Mouse (Mus musculus) thymus, adult 2 months (tissue): ENCODE measurements at regions not wholly inside any gene's neighbourhood (a gene's known extent, or its start where the extent isn't known, plus 50 kb on each side); places are given as distances from the start of the nearest gene placed in this dataset.

Source experiments
- DNase-seq: peaks from one replicate; pipeline ENCODE4 v3.0.0; 2021
- H3K27ac ChIP-seq: fragments of 200-500 bp; 2 replicates; pipeline ENCODE4 v1.5.1; 2012; ENCODE audit warnings: low read length, control low read depth; ENCODE audit not compliant: control insufficient read depth, insufficient read depth
- H3K27me3 ChIP-seq: fragments of 200-500 bp; 2 replicates; pipeline ENCODE4 v1.6.1; 2012; ENCODE audit warnings: mild to moderate bottlenecking, low read length, moderate library complexity, mixed read lengths; ENCODE audit not compliant: control insufficient read depth, insufficient read depth
- H3K36me3 ChIP-seq: fragments of 200-500 bp; 2 replicates; pipeline ENCODE4 v1.6.1; 2012; ENCODE audit warnings: mild to moderate bottlenecking, low read length, moderate library complexity; ENCODE audit not compliant: control insufficient read depth, insufficient read depth
- H3K4me1 ChIP-seq: fragments of 200-500 bp; replicated peaks from 2 replicates; pipeline ENCODE4 v1.6.1; 2012; ENCODE audit warnings: low read length; ENCODE audit not compliant: control insufficient read depth, insufficient read depth
- H3K4me3 ChIP-seq: fragments of 200-500 bp; 2 replicates; pipeline ENCODE4 v1.5.1; 2012; ENCODE audit warnings: mild to moderate bottlenecking, low read length, control low read depth, moderate library complexity; ENCODE audit not compliant: control insufficient read depth, insufficient read depth
- CTCF ChIP-seq: fragments of 200-500 bp; IDR thresholded peaks from 2 replicates; pipeline ENCODE4 v1.5.1; 2012; ENCODE audit warnings: mild to moderate bottlenecking, control low read depth, low read length, moderate library complexity, borderline replicate concordance; ENCODE audit not compliant: control insufficient read depth, poor library complexity, insufficient read depth; ENCODE audit errors: extremely low read depth
- POLR2A ChIP-seq: fragments of 200-500 bp; IDR thresholded peaks from 2 replicates; pipeline ENCODE4 v1.6.1; 2012; ENCODE audit warnings: mild to moderate bottlenecking, low read length, control low read depth, moderate library complexity; ENCODE audit not compliant: control insufficient read depth, poor library complexity, insufficient read depth; ENCODE audit errors: extremely low read depth
- WGBS: fragments of 180-500 bp; shearing (Covaris S2); methylation state at CpG from one replicate; pipeline ENCODE4 v1.1.7; 2018; 5-methylcytosine and 5-hydroxymethylcytosine counted together

DNA sequence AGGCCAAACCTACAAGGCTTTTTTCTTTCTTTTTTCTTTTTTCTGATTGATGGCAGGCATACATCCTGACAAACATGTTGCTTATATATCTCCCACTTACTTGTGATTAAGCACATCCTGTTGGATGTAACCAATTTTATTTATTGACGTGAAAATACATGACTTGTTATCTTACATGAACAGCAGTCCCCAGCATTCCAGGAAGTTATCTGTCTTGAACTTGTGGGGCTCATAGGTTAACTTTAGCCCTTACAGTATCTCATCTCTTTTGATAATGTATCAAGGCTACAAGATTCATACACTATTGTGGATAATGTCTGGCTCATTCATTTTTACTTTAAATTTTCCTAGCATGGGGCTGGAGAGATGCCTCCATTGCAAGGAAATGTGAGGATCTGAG lies 852.0 kb upstream of the Agtr1b start:
- H3K4me3 ChIP-seq: no peak overlapping the region
- TF ChIP-seq POLR2A: no peak
- TF ChIP-seq CTCF: no peak
- no peak overlapping the region for H3K27ac ChIP-seq
- no peaks in the 10 kb centered on the region for H3K27me3 ChIP-seq
- no peaks in the 10 kb centered on the region for H3K4me1 ChIP-seq
- no peak for DNase-seq
- 90% methylated on average over 1 of the region's 1 CpGs for WGBS
- no peaks in the 10 kb centered on the region for H3K36me3 ChIP-seq

DNA sequence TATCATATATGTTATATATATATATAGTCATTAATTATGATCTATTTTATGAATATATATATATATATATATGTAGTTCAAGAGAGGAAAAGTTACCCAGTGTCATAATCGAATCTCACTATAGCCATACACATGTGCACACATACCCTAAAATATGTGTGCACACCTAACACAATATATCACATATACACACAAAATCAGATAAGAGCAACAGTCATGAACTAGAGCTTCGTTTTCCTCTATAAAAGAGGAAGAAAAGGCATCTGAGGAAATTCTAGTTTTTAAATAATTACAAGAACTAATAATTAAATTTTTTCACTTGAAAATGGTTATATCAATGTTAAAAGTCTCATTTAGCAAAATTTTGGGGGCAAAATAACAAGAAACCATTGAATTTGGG lies 835.3 kb upstream of the Tbl1xr1 start:
- TF ChIP-seq CTCF (no peak), POLR2A (no peak)
- Histone ChIP-seq H3K27me3 (no peaks in the 10 kb centered on the region), H3K4me3 (no peak overlapping the region), H3K36me3 (no peaks in the 10 kb centered on the region), H3K4me1 (no peaks in the 10 kb centered on the region), H3K27ac (no peak overlapping the region)
- WGBS: 78% methylated on average over 2 of the region's 2 CpGs
- no peak for DNase-seq

DNA sequence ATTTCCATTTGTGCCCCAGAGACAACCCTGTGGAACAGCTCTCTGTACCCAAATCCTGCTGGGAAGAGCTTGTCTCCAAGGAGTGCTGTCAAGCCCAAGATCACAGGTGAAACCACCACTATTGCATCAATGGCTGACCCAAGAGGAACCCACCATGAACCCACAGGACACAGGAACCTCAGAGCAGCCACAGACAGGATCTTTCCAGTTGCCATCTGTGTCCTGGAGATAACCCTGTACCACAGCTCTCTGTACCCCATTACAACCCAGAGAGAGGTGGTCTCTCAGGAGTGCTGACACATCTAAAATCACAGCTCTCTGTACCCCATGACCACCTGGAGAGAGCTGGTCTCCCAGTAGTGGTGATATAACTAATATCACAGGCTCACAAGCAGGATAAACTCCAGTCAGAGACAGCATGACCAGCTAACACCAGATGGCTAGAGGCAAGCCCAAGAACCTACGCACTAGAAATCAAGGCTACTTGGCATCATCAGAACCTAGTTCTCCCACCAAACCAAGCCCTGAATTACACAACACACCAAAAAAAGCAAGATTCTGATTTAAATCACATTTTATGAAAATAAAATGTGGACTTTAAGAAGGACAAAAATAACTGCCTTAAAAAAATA lies 820.2 kb upstream of the Tbl1xr1 start:
- no peak overlapping the region for H3K27ac ChIP-seq
- no peak overlapping the region for H3K4me3 ChIP-seq
- DNase-seq: no peak
- no peaks in the 10 kb centered on the region for H3K27me3 ChIP-seq
- no peak for TF ChIP-seq CTCF
- no peak for TF ChIP-seq POLR2A
- WGBS: 97% methylated on average over 1 of the region's 1 CpGs
- no peaks in the 10 kb centered on the region for H3K36me3 ChIP-seq
- no peaks in the 10 kb centered on the region for H3K4me1 ChIP-seq

DNA sequence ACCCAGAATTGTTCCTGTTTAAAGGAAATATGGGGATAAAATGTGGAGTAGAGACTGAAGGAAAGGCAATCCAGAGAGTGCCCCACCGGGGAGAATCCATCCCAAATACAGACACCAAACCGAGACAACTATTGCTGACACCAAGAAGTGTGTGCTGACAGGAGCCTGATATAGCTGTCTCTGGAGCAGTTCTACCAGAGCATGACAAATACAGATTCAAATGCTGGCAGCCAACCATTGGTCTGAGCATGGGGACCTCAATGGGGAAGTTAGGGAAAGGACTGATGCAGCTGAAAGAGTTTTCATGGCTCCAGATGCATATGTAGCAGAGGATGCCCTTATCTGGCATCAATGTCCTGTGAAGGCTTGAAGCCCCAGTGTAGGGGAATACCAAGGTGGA lies 813.1 kb upstream of the Tbl1xr1 start:
- H3K4me3 ChIP-seq: no peak overlapping the region
- 95% methylated on average over 2 of the region's 2 CpGs for WGBS
- no peak for DNase-seq

DNA sequence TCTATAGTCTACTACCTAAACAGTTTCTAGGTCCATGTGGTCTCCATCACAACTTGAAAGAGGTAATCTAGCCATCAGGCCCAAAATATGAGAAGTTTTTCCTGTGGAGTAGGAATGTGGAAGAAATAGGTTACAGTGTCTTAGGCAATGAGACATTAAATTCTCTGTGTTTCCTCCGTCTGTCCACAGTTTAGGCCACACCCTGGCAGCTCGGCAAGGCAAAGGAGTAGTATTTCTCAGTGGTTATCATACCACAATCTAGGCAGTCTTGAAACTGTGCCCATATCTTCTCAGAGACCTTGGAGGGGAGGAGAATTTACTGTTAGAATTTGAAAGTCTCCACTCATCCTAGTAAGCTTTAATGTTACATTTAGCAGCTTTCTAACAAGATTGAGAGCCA lies 811.0 kb upstream of the Tbl1xr1 start:
- no peak overlapping the region for H3K4me3 ChIP-seq
- H3K27ac ChIP-seq: no peak overlapping the region
- TF ChIP-seq POLR2A: no peak
- no peak for TF ChIP-seq CTCF
- no peaks in the 10 kb centered on the region for H3K4me1 ChIP-seq
- H3K27me3 ChIP-seq: no peaks in the 10 kb centered on the region
- no peaks in the 10 kb centered on the region for H3K36me3 ChIP-seq
- whole genome bisulfite sequencing: 67% methylated on average over 2 of the region's 2 CpGs
- no peak for DNase-seq

More for the DNA sequence above, 813.1 kb upstream of the Tbl1xr1 start:
- H3K4me1 ChIP-seq: no peaks in the 10 kb centered on the region
- H3K27me3 ChIP-seq: no peaks in the 10 kb centered on the region
- H3K27ac ChIP-seq: no peak overlapping the region
- TF ChIP-seq CTCF (no peak), POLR2A (no peak)
- no peaks in the 10 kb centered on the region for H3K36me3 ChIP-seq

DNA sequence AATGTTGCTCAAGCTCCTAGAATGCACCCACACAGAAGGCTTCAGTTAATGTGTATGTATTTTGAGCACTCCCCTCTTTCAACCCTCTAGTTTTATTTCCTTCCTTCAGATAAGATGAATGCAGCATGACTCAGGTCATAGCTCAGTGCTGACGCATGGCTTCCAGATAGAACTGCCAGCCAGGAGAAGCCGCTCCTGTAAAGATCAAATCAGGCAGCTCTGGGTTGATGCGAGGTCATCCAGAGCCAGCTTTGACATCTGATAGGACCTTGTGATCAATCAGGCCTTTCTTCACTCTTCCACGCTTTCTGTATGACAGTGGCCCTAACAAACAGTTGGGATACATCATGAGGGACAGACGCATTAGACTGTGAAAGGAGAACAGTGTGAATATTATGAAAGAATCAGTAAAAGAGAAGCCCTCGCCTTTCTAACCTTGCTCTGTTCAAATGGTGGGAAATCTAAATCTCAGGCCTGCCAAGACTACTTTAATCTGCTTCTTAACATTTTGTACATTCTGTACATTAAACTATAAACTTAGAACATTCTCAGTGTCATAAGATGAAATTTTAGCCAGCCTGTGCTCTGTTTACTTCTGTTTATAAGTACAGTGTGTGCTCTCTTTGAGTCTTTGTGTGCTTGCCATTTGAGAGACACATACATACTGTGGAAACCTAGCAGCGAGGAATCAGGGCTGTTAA lies 807.9 kb upstream of the Tbl1xr1 start:
- Histone ChIP-seq H3K4me1 (no peaks in the 10 kb centered on the region), H3K27me3 (no peaks in the 10 kb centered on the region), H3K4me3 (no peak overlapping the region), H3K27ac (no peak overlapping the region), H3K36me3 (no peaks in the 10 kb centered on the region)
- 90% methylated on average over 7 of the region's 7 CpGs for WGBS
- TF ChIP-seq CTCF: no peak
- no peak for TF ChIP-seq POLR2A
- no peak for DNase-seq
